Comparison of ENCODE assay signal across 8 mouse cellular contexts in genomic region chr6:55016710-55017583, GRCm38 (mm10). TPM values are rescaled to one million over a fixed set of nuclear protein-coding genes. Genes with fewer than 3 reads are reported as not detected.
DNase-seq lines count a peak whose midpoint lies in the region; ATAC-seq and TF ChIP-seq lines count a peak whose summit lies in the region.

No protein-coding gene starts in this region.

- peak; percentile 84 for DNase-seq in CD4-positive, CD25-positive, alpha-beta regulatory T cell, adult 2 months (ENCODE audit: low read depth, low spot score)
- DNase-seq in adrenal gland, postnatal 25 days, result peak; percentile 33
- DNase-seq in heart, adult 2 months, result peak; percentile 46 to 61
- DNase-seq in kidney, adult 11 months, result peak; percentile 62
- DNase-seq in limb, embryonic 10.5 days (ENCODE audit: low spot score), result peak; percentile 70
- peak; percentile 88 for DNase-seq in mesoderm, embryonic 11.5 days (ENCODE audit: low read depth, low spot score)
- peak; percentile 71 for DNase-seq in skeletal muscle tissue, adult 2 months (ENCODE audit: low read depth, low spot score)

- 29% methylated on average over 15 of the region's 15 CpGs for WGBS in embryonic facial prominence, embryonic 12.5 days
- 21% methylated on average over 15 of the region's 15 CpGs for WGBS in heart, adult 2 months
- 31% methylated on average over 15 of the region's 15 CpGs for whole genome bisulfite sequencing in limb, embryonic 10.5 days

- no peak overlapping the region for H3K4me3 ChIP-seq in embryonic facial prominence, embryonic 12.5 days
- H3K4me3 ChIP-seq in heart, adult 2 months, result no peak overlapping the region
- no peak overlapping the region for H3K4me3 ChIP-seq in limb, embryonic 10.5 days

- no peaks in the 10 kb centered on the region for H3K27me3 ChIP-seq in embryonic facial prominence, embryonic 12.5 days
- H3K27me3 ChIP-seq in heart, adult 2 months (ENCODE audit: control insufficient read depth, insufficient read depth, low read length), result no peaks in the 10 kb centered on the region
- no peaks in the 10 kb centered on the region for H3K27me3 ChIP-seq in limb, embryonic 10.5 days (ENCODE audit: low read depth, poor library complexity, severe bottlenecking)

- H3K27ac ChIP-seq in embryonic facial prominence, embryonic 12.5 days, result no peak overlapping the region
- H3K27ac ChIP-seq in heart, adult 2 months, result no peak overlapping the region
- H3K27ac ChIP-seq in limb, embryonic 10.5 days, result no peak overlapping the region

- TF ChIP-seq EP300 in heart, adult 2 months (IDR thresholded peaks at IDR 0.05; ENCODE audit: insufficient read depth, low read depth, low read length), result peak; percentile 82; the same call in 1 of the 2 replicates

- H3K4me2 ChIP-seq in embryonic facial prominence, embryonic 12.5 days (replicated peaks), result no peak overlapping the region

- H3K9me3 ChIP-seq in embryonic facial prominence, embryonic 12.5 days, result no peaks in the 10 kb centered on the region
- H3K9me3 ChIP-seq in limb, embryonic 10.5 days (replicated peaks), result no peaks in the 10 kb centered on the region

- H3K9ac ChIP-seq in embryonic facial prominence, embryonic 12.5 days, result no peak overlapping the region
- H3K9ac ChIP-seq in heart, adult 2 months (ENCODE audit: low read depth, low read length), result no peak overlapping the region

- ATAC-seq in embryonic facial prominence, embryonic 12.5 days (ENCODE audit: insufficient number of reproducible peaks, insufficient read depth, low FRiP score, low TSS enrichment), result 0 out of 2 replicates have a peak, but pooled peaks have one; percentile 43

- peak; percentile 87 for TF ChIP-seq CTCF in heart, adult 2 months (IDR thresholded peaks at IDR 0.05)

- TF ChIP-seq POLR2A in heart, adult 2 months (IDR thresholded peaks at IDR 0.05; ENCODE audit: insufficient read depth, low read depth, low read length), result no peak

- H3K79me2 ChIP-seq in heart, adult 2 months (replicated peaks; ENCODE audit: control insufficient read depth, insufficient read depth, low read length), result no peaks in the 10 kb centered on the region

- no peaks in the 10 kb centered on the region for H3K36me3 ChIP-seq in embryonic facial prominence, embryonic 12.5 days
- H3K36me3 ChIP-seq in heart, adult 2 months (ENCODE audit: control insufficient read depth, insufficient read depth, low read length), result no peaks in the 10 kb centered on the region
- no peaks in the 10 kb centered on the region for H3K36me3 ChIP-seq in limb, embryonic 10.5 days

- intact Hi-C loops in heart, adult 2 months (cut with DNase I), result loop anchor here (1.0 to 5.0 kb wide), 3 partner anchors 100 to 310 kb away; no protein-coding TSS in a partner anchor

- 0 out of 2 replicates have a peak, but pooled peaks cover 3% of the 10 kb centered on the region for H3K4me1 ChIP-seq in embryonic facial prominence, embryonic 12.5 days
- no peaks in the 10 kb centered on the region for H3K4me1 ChIP-seq in heart, adult 2 months (ENCODE audit: control insufficient read depth, insufficient read depth, low read length)
- H3K4me1 ChIP-seq in limb, embryonic 10.5 days, result peaks cover 13% of the 10 kb centered on the region

RNA-seq across cellular contexts. Expression of gene Gars, which starts 20.9 kb away (rescaled TPM):
- 81.7 and 85.7 TPM in 2 replicates for total RNA-seq in adrenal gland, postnatal 25 days (2021)
- 150 and 151 TPM in 2 replicates for polyA plus RNA-seq in embryonic facial prominence, embryonic 12.5 days (2016; fragmentation: Nextera tagmentation; extraction: Ambion mirVana)
- 10 to 100 TPM; 55.1 to 60.4 TPM for total RNA-seq in heart, adult 2 months (2021)
- 26.7 and 44.5 TPM in 2 replicates for polyA plus RNA-seq in heart, adult 2 months (2012; rRNA removed)
- 186 and 208 TPM in 2 replicates for polyA plus RNA-seq in limb, embryonic 10.5 days (2016; fragmentation: Nextera tagmentation; extraction: Ambion mirVana)

RNA-seq across cellular contexts. Expression of gene Ggct, which starts 24.2 kb away (rescaled TPM):
- total RNA-seq in adrenal gland, postnatal 25 days (2021), result 7.2 and 7.4 TPM in 2 replicates
- polyA plus RNA-seq in embryonic facial prominence, embryonic 12.5 days (2016; fragmentation: Nextera tagmentation; extraction: Ambion mirVana), result 9.8 and 12.5 TPM in 2 replicates
- total RNA-seq in heart, adult 2 months (2021), result 10 to 100 TPM; 26.5 to 29.1 TPM
- 6.8 and 7.8 TPM in 2 replicates for polyA plus RNA-seq in heart, adult 2 months (2012; rRNA removed)
- polyA plus RNA-seq in limb, embryonic 10.5 days (2016; fragmentation: Nextera tagmentation; extraction: Ambion mirVana), result 8.5 and 11.9 TPM in 2 replicates

RNA-seq across cellular contexts. Expression of gene Nod1, which starts 44.5 kb away (rescaled TPM):
- 9.5 and 10.5 TPM in 2 replicates for total RNA-seq in adrenal gland, postnatal 25 days (2021)
- polyA plus RNA-seq in embryonic facial prominence, embryonic 12.5 days (2016; fragmentation: Nextera tagmentation; extraction: Ambion mirVana), result 4.7 and 5.2 TPM in 2 replicates
- 10 to 100 TPM; 17.3 to 18.6 TPM for total RNA-seq in heart, adult 2 months (2021)
- 23.6 and 25.7 TPM in 2 replicates for polyA plus RNA-seq in heart, adult 2 months (2012; rRNA removed)
- polyA plus RNA-seq in limb, embryonic 10.5 days (2016; fragmentation: Nextera tagmentation; extraction: Ambion mirVana), result 1.4 and 1.7 TPM in 2 replicates

Comparison
In these comparisons a context has a peak if more than half of its experiments do, and no peak if none do; other contexts are left out.
1. DNase-seq: peak in every context shown above with its lines; median percentile 88 in mesoderm, embryonic 11.5 days; 84 in CD4-positive, CD25-positive, alpha-beta regulatory T cell, adult 2 months; 71 in skeletal muscle tissue, adult 2 months; 70 in limb, embryonic 10.5 days; 62 in kidney, adult 11 months; 54 in heart, adult 2 months; 33 in adrenal gland, postnatal 25 days.